Mouse (Mus musculus): ENCODE data around the gene Azin2.

DNA sequence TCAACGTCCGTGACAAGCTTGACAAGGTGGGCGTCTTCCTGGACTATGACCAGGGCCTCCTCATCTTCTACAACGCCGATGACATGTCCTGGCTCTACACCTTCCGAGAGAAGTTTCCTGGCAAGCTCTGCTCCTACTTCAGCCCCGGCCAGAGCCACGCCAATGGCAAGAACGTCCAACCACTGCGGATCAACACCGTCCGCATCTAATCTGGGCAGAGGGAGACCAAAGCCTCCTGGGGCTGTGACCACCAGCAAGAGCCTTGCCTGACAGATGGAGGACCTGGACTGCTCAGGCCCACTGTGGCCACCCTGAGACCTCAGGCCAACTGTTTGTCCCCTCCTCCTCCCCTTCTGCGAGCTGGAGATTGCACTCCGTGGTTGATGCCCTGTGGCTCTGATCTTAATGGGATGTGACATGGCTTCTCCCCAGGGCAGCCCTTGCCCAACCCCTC is 52.8 kb downstream of the Azin2 start:
- no peak for TF ChIP-seq CTCF (IDR thresholded peaks at IDR 0.05; ENCODE audit: extremely low read depth, insufficient read depth, low read length)
- TF ChIP-seq POLR2A (IDR thresholded peaks at IDR 0.05; ENCODE audit: extremely low read depth, insufficient read depth, low read length): no peak

Measured in cortical plate, adult 2 months (tissue).